Mouse (Mus musculus): Measurements from ENCODE around the gene Dctpp1. TPM values are rescaled to one million over a fixed set of nuclear protein-coding genes. Genes with fewer than 3 reads are reported as not detected.

The Dctpp1 gene
- polyA plus RNA-seq, 1 experiment from 2014 or later: 252 TPM

- Histone ChIP-seq H3K36me3 (ENCODE audit: control insufficient read depth, insufficient read depth, low read length) (no peaks in the 10 kb centered on the region), H3K27me3 (ENCODE audit: control insufficient read depth, insufficient read depth, low read length) (no peaks in the 10 kb centered on the region), H3K9me3 (ENCODE audit: control insufficient read depth, low read length) (no peaks in the 10 kb centered on the region), H3K4me3 (ENCODE audit: low read length) (no peak overlapping the region), H3K4me2 (replicated peaks; ENCODE audit: low read depth, low read length) (no peak overlapping the region), H3K9ac (ENCODE audit: low read depth, low read length) (no peak overlapping the region), H3K27ac (ENCODE audit: low read depth, low read length) (no peak overlapping the region), H3K4me1 (ENCODE audit: control insufficient read depth, insufficient read depth, low read length) (0 out of 2 replicates have a peak, but pooled peaks cover 4% of the 10 kb centered on the region)
- 88% methylated on average over 6 of the region's 6 CpGs for WGBS
- no peak for ATAC-seq (ENCODE audit: low FRiP score, low TSS enrichment)
Observed at GRCm38 (mm10) chr7:127217475-127217874, 43.0 kb downstream of the Dctpp1 start.

GRCm38 (mm10) chr7:127216307-127216706 is 44.2 kb downstream of the Dctpp1 start:
- no peaks in the 10 kb centered on the region for H3K27me3 ChIP-seq (ENCODE audit: control insufficient read depth, insufficient read depth, low read length)
- no peak overlapping the region for H3K27ac ChIP-seq (ENCODE audit: low read depth, low read length)
- no peak overlapping the region for H3K4me3 ChIP-seq (ENCODE audit: low read length)
- no peaks in the 10 kb centered on the region for H3K9me3 ChIP-seq (ENCODE audit: control insufficient read depth, low read length)
- no peaks in the 10 kb centered on the region for H3K36me3 ChIP-seq (ENCODE audit: control insufficient read depth, insufficient read depth, low read length)
- H3K9ac ChIP-seq (ENCODE audit: low read depth, low read length): no peak overlapping the region
- ATAC-seq (ENCODE audit: low FRiP score, low TSS enrichment): no peak
- no peak overlapping the region for H3K4me2 ChIP-seq (replicated peaks; ENCODE audit: low read depth, low read length)
- H3K4me1 ChIP-seq (ENCODE audit: control insufficient read depth, insufficient read depth, low read length): 0 out of 2 replicates have a peak, but pooled peaks cover 4% of the 10 kb centered on the region
- WGBS: 82% methylated on average over 5 of the region's 5 CpGs

DNA sequence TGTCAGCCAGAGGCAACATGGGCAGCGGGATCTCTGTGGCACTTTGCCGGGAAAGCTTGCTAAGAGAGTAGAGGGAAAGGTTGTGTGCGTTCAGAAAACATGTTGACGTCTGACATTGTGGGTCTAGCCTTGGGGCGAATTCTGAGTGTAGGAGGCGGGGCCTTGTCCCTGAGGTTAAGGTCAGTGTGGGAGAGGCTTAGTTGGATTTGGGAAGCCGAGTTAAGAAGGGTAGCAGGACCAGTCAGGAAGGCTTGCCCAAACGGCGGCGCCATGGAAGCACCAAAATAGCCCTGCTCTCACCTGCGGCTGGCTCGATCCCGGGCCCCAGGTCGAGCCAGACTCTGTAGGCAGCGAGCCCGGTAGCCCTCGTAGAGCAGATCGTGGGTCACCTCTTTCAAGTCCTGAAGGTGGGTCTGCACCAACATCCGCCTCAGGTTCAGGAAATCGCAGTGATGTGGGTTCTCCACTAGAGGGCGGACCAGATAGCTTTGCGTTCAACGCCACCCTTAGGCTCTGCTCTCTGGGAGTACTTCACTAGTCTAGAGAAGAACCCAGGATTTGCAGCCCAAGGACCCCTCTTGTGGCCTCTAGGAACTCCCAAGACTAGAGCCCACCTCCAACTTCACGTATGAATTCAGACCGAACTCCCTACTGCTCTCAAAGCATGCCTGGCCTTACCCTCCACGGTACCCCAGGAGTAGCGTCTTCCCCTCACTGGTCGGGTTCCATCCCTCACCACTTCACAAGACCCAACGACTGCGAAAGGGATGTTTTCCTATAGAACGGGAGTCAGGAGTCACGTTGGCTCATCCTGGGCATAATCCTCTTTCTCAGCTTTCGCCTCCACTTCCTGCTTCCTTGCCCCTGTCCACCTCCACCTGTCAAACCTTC is 45.3 kb downstream of the Dctpp1 start:
- Histone ChIP-seq H3K27ac (ENCODE audit: low read depth, low read length) (no peak overlapping the region), H3K36me3 (ENCODE audit: control insufficient read depth, insufficient read depth, low read length) (no peaks in the 10 kb centered on the region), H3K4me3 (ENCODE audit: low read length) (peak overlapping the region; percentile 19), H3K27me3 (ENCODE audit: control insufficient read depth, insufficient read depth, low read length) (no peaks in the 10 kb centered on the region), H3K4me1 (ENCODE audit: control insufficient read depth, insufficient read depth, low read length) (0 out of 2 replicates have a peak, but pooled peaks cover 4% of the 10 kb centered on the region), H3K9me3 (ENCODE audit: control insufficient read depth, low read length) (no peaks in the 10 kb centered on the region), H3K4me2 (replicated peaks; ENCODE audit: low read depth, low read length) (peak overlapping the region; percentile 51), H3K9ac (ENCODE audit: low read depth, low read length) (no peak overlapping the region; the same call in 1 of the 2 replicates)
- ATAC-seq (ENCODE audit: low FRiP score, low TSS enrichment): peak; percentile 44
- WGBS: 22% methylated on average over 33 of the region's 33 CpGs

GRCm38 (mm10) chr7:127214521-127214920 is 46.0 kb downstream of the Dctpp1 start:
- WGBS: 32% methylated on average over 21 of the region's 21 CpGs
- no peak overlapping the region; the same call in 1 of the 2 replicates for H3K9ac ChIP-seq (ENCODE audit: low read depth, low read length)
- peak overlapping the region; percentile 19; the same call in 1 of the 2 replicates for H3K4me3 ChIP-seq (ENCODE audit: low read length)
- H3K36me3 ChIP-seq (ENCODE audit: control insufficient read depth, insufficient read depth, low read length): no peaks in the 10 kb centered on the region
- no peaks in the 10 kb centered on the region for H3K9me3 ChIP-seq (ENCODE audit: control insufficient read depth, low read length)
- H3K4me2 ChIP-seq (replicated peaks; ENCODE audit: low read depth, low read length): peak overlapping the region; percentile 51
- H3K4me1 ChIP-seq (ENCODE audit: control insufficient read depth, insufficient read depth, low read length): 0 out of 2 replicates have a peak, but pooled peaks cover 4% of the 10 kb centered on the region
- no peaks in the 10 kb centered on the region for H3K27me3 ChIP-seq (ENCODE audit: control insufficient read depth, insufficient read depth, low read length)
- H3K27ac ChIP-seq (ENCODE audit: low read depth, low read length): no peak overlapping the region
- ATAC-seq (ENCODE audit: low FRiP score, low TSS enrichment): no peak

GRCm38 (mm10) chr7:127213930-127214329 is 46.6 kb downstream of the Dctpp1 start:
- no peak overlapping the region for H3K4me3 ChIP-seq (ENCODE audit: low read length)
- H3K27me3 ChIP-seq (ENCODE audit: control insufficient read depth, insufficient read depth, low read length): no peaks in the 10 kb centered on the region
- no peak overlapping the region for H3K27ac ChIP-seq (ENCODE audit: low read depth, low read length)
- 49% methylated on average over 12 of the region's 12 CpGs for WGBS
- H3K9me3 ChIP-seq (ENCODE audit: control insufficient read depth, low read length): no peaks in the 10 kb centered on the region
- H3K9ac ChIP-seq (ENCODE audit: low read depth, low read length): no peak overlapping the region
- no peak for ATAC-seq (ENCODE audit: low FRiP score, low TSS enrichment)
- H3K4me1 ChIP-seq (ENCODE audit: control insufficient read depth, insufficient read depth, low read length): 0 out of 2 replicates have a peak, but pooled peaks cover 4% of the 10 kb centered on the region
- peak overlapping the region; percentile 51 for H3K4me2 ChIP-seq (replicated peaks; ENCODE audit: low read depth, low read length)
- H3K36me3 ChIP-seq (ENCODE audit: control insufficient read depth, insufficient read depth, low read length): no peaks in the 10 kb centered on the region

DNA sequence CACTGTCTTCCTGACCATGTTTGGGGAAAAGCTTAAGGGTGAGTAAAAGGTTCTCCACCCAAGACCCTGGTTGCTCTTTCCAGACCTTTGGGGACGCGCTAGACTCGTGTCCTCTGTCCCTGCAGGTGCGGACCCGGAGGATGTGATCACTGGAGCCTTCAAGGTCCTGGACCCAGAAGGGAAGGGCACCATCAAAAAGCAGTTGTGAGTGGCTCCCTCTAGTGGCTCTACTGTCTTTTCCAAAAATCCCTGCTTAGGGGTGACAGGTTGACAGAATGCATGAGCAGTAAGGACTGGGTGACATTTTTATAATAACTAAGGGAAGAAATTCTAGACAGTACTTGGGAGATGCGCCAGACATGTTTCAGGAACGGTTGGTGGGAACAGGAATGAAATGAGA is 47.0 kb downstream of the Dctpp1 start:
- no peak overlapping the region for H3K27ac ChIP-seq (ENCODE audit: low read depth, low read length)
- H3K4me1 ChIP-seq (ENCODE audit: control insufficient read depth, insufficient read depth, low read length): 0 out of 2 replicates have a peak, but pooled peaks cover 4% of the 10 kb centered on the region
- H3K9ac ChIP-seq (ENCODE audit: low read depth, low read length): no peak overlapping the region
- no peaks in the 10 kb centered on the region for H3K9me3 ChIP-seq (ENCODE audit: control insufficient read depth, low read length)
- no peak overlapping the region for H3K4me3 ChIP-seq (ENCODE audit: low read length)
- H3K4me2 ChIP-seq (replicated peaks; ENCODE audit: low read depth, low read length): no peak overlapping the region
- no peaks in the 10 kb centered on the region for H3K36me3 ChIP-seq (ENCODE audit: control insufficient read depth, insufficient read depth, low read length)
- WGBS: 34% methylated on average over 7 of the region's 7 CpGs
- no peaks in the 10 kb centered on the region for H3K27me3 ChIP-seq (ENCODE audit: control insufficient read depth, insufficient read depth, low read length)
- no peak for ATAC-seq (ENCODE audit: low FRiP score, low TSS enrichment)

DNA sequence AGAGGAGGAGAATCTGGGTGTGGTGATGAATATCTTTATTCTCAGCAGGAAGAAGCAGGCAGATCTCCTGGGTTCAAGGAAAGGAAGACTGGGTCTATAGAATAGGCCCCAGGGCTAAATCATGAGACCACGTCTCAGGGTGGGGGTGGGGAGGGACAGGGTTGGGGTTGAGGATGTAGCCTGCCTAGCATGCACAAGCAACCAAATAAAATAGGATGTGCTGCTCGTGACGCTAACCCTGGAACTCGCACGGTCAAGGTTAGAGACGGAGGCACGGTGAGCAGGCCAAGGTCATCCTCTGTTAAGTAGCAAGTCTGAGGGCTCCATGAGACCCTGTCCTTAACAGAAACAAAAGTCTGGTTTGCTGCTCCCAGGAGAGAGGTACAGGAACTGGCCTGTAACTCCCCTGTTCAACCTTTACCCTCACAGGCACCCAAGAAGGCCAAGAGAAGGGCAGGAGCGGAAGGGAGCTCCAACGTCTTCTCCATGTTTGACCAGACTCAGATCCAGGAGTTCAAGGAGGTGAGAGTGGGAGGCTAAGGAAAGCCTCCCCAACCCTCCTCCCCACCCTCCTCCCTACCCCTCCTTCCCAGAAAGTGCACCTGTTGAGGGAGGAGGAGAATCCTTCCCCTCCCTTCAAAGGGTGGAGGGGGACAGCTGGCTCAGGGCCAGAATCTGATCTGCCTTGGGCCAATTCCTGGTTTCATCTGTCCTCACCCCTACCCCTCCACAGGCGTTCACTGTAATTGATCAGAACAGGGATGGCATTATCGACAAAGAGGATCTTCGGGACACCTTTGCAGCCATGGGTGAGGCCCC is 47.9 kb downstream of the Dctpp1 start:
- no peaks in the 10 kb centered on the region for H3K36me3 ChIP-seq (ENCODE audit: control insufficient read depth, insufficient read depth, low read length)
- H3K4me2 ChIP-seq (replicated peaks; ENCODE audit: low read depth, low read length): no peak overlapping the region
- WGBS: 86% methylated on average over 12 of the region's 12 CpGs
- no peak overlapping the region for H3K27ac ChIP-seq (ENCODE audit: low read depth, low read length)
- no peak for ATAC-seq (ENCODE audit: low FRiP score, low TSS enrichment)
- 0 out of 2 replicates have a peak, but pooled peaks cover 4% of the 10 kb centered on the region for H3K4me1 ChIP-seq (ENCODE audit: control insufficient read depth, insufficient read depth, low read length)
- H3K9me3 ChIP-seq (ENCODE audit: control insufficient read depth, low read length): no peaks in the 10 kb centered on the region
- H3K9ac ChIP-seq (ENCODE audit: low read depth, low read length): no peak overlapping the region
- no peak overlapping the region for H3K4me3 ChIP-seq (ENCODE audit: low read length)
- H3K27me3 ChIP-seq (ENCODE audit: control insufficient read depth, insufficient read depth, low read length): no peaks in the 10 kb centered on the region

DNA sequence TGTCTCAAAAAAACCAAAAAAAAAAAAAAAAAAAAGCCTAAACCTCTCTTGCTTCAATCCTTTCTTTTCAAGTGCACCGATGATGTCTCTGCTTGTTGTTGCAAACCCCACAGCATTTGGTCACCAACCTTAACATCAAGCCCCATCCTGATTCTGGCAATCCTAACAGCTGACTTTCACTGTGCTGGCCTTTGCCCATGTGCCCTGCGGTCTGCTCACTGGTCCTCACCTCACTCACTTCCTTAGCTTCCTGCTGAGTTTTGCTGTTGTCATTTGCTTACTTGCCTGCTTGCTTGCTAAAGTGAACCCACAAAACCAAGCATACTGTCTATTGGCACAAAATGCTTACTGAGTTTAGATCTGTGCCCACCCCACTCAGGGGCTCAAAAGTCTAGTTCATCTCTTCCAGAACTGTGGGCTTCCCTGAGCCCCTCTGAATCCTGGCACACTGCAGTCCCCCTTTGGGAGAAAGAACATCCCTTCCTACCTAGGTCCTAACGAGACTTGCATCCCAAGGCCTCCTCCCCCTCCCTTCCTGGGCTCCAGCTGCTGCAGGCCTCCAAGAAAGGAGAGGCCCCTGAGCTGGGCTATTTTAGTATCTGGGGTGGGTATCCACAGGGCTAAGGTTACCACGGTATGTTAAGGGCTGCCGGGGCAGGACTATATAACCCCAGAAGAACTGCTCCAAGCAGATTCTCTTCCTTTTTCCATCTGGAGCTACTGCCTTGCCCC is 49.3 kb downstream of the Dctpp1 start:
- Histone ChIP-seq H3K4me2 (replicated peaks; ENCODE audit: low read depth, low read length) (no peak overlapping the region), H3K27me3 (ENCODE audit: control insufficient read depth, insufficient read depth, low read length) (no peaks in the 10 kb centered on the region), H3K9ac (ENCODE audit: low read depth, low read length) (no peak overlapping the region), H3K4me3 (ENCODE audit: low read length) (no peak overlapping the region), H3K36me3 (ENCODE audit: control insufficient read depth, insufficient read depth, low read length) (no peaks in the 10 kb centered on the region), H3K4me1 (ENCODE audit: control insufficient read depth, insufficient read depth, low read length) (peaks cover 15% of the 10 kb centered on the region), H3K27ac (ENCODE audit: low read depth, low read length) (no peak overlapping the region), H3K9me3 (ENCODE audit: control insufficient read depth, low read length) (no peaks in the 10 kb centered on the region)
- WGBS: 63% methylated on average over 5 of the region's 5 CpGs
- no peak for ATAC-seq (ENCODE audit: low FRiP score, low TSS enrichment)
